ENCODE assay signal across 8 mouse cellular contexts in genomic region chr3:88552676-88553524, GRCm38 (mm10). TPM values are rescaled to one million over a fixed set of nuclear protein-coding genes. Genes with fewer than 3 reads are reported as not detected.
DNase-seq lines count a peak whose midpoint lies in the region; ATAC-seq and TF ChIP-seq lines count a peak whose summit lies in the region.

Lamtor2 (minus strand) TSS chr3:88553074.

- H3K27ac ChIP-seq in embryonic facial prominence, embryonic 13.5 days, result peak within 1 kb of the TSS; percentile 96
- peak within 1 kb of the TSS; percentile 98 for H3K27ac ChIP-seq in kidney, adult 2 months (ENCODE audit: insufficient read depth, low read depth, low read length)
- H3K27ac ChIP-seq in limb, embryonic 12.5 days, result peak within 1 kb of the TSS; percentile 95
- peak within 1 kb of the TSS; percentile 93 for H3K27ac ChIP-seq in midbrain, embryonic 15.5 days
- H3K27ac ChIP-seq in spleen, adult 2 months (ENCODE audit: insufficient read depth, low read length), result peak within 1 kb of the TSS; percentile 92

- H3K27me3 ChIP-seq in embryonic facial prominence, embryonic 13.5 days, result no peaks in the 10 kb centered on the region
- H3K27me3 ChIP-seq in kidney, adult 2 months (replicated peaks; ENCODE audit: control insufficient read depth, insufficient read depth, low read length), result no peaks in the 10 kb centered on the region
- no peaks in the 10 kb centered on the region for H3K27me3 ChIP-seq in limb, embryonic 12.5 days
- no peaks in the 10 kb centered on the region for H3K27me3 ChIP-seq in midbrain, embryonic 15.5 days (replicated peaks)
- H3K27me3 ChIP-seq in spleen, adult 2 months (ENCODE audit: control insufficient read depth, insufficient read depth, low read length), result no peaks in the 10 kb centered on the region

- ATAC-seq in embryonic facial prominence, embryonic 13.5 days (ENCODE audit: insufficient number of reproducible peaks, insufficient read depth, low FRiP score, low TSS enrichment, low read depth), result peak; percentile 87
- peak; percentile 90 for ATAC-seq in limb, embryonic 12.5 days (ENCODE audit: insufficient number of reproducible peaks, insufficient read depth, low FRiP score, low TSS enrichment, low read depth)
- ATAC-seq in midbrain, embryonic 15.5 days (replicated peaks), result peak; percentile 93

- peak; percentile 81 for TF ChIP-seq POLR2A in kidney, adult 2 months (IDR thresholded peaks at IDR 0.05; ENCODE audit: low read depth, low read length)
- peak; percentile 64; the same call in 1 of the 2 replicates for TF ChIP-seq POLR2A in spleen, adult 2 months (IDR thresholded peaks at IDR 0.05; ENCODE audit: low read depth, low read length)

- DNase-seq in 3134 (ENCODE audit: extremely low read depth, insufficient read length, low spot score), result peak; percentile 98
- DNase-seq in adrenal gland, postnatal 36 days, result peak; percentile 98 to 99
- peak; percentile 99 for DNase-seq in heart, adult 18-20 months
- peak; percentile 99 for DNase-seq in kidney, adult 2 months
- DNase-seq in spleen, adult 2 months (ENCODE audit: low read depth in 1 of 2, low spot score in 2 of 2), result peak; percentile 81 to 96

- peak within 1 kb of the TSS; percentile 81 for H3K4me2 ChIP-seq in embryonic facial prominence, embryonic 13.5 days
- peak within 1 kb of the TSS; percentile 71 for H3K4me2 ChIP-seq in limb, embryonic 12.5 days
- H3K4me2 ChIP-seq in midbrain, embryonic 15.5 days, result peak within 1 kb of the TSS; percentile 92

- H3K9me3 ChIP-seq in embryonic facial prominence, embryonic 13.5 days, result no peaks in the 10 kb centered on the region
- no peaks in the 10 kb centered on the region for H3K9me3 ChIP-seq in limb, embryonic 12.5 days
- no peaks in the 10 kb centered on the region for H3K9me3 ChIP-seq in midbrain, embryonic 15.5 days

- under 1% methylated on average over 48 of the region's 48 CpGs for WGBS in embryonic facial prominence, embryonic 13.5 days
- WGBS in kidney, adult 2 months, result under 1% methylated on average over 48 of the region's 48 CpGs
- whole genome bisulfite sequencing in limb, embryonic 12.5 days, result under 1% methylated on average over 48 of the region's 48 CpGs
- under 1% methylated on average over 48 of the region's 48 CpGs for WGBS in midbrain, embryonic 15.5 days
- under 1% methylated on average over 48 of the region's 48 CpGs for WGBS in spleen, adult 2 months

- H3K4me3 ChIP-seq in embryonic facial prominence, embryonic 13.5 days, result peak within 1 kb of the TSS; percentile 73
- H3K4me3 ChIP-seq in kidney, adult 2 months (ENCODE audit: insufficient read depth, low read depth, low read length), result peak within 1 kb of the TSS; percentile 98
- H3K4me3 ChIP-seq in limb, embryonic 12.5 days (replicated peaks), result peak within 1 kb of the TSS; percentile 86
- peak within 1 kb of the TSS; percentile 94 for H3K4me3 ChIP-seq in midbrain, embryonic 15.5 days
- H3K4me3 ChIP-seq in spleen, adult 2 months (ENCODE audit: extremely low read depth, insufficient read depth, insufficient read length), result peak within 1 kb of the TSS; percentile 99

- peaks cover 29% of the 10 kb centered on the region for H3K4me1 ChIP-seq in embryonic facial prominence, embryonic 13.5 days
- peaks cover 13% of the 10 kb centered on the region; the same call in 1 of the 2 replicates for H3K4me1 ChIP-seq in kidney, adult 2 months (ENCODE audit: control insufficient read depth, insufficient read depth, low read length)
- peaks cover 22% of the 10 kb centered on the region for H3K4me1 ChIP-seq in limb, embryonic 12.5 days (replicated peaks)
- H3K4me1 ChIP-seq in midbrain, embryonic 15.5 days, result peaks cover 28% of the 10 kb centered on the region
- H3K4me1 ChIP-seq in spleen, adult 2 months (ENCODE audit: control insufficient read depth, insufficient read depth, insufficient read length), result 0 out of 2 replicates have a peak, but pooled peaks cover 4% of the 10 kb centered on the region

- peaks cover 30% of the 10 kb centered on the region for H3K36me3 ChIP-seq in embryonic facial prominence, embryonic 13.5 days
- peaks cover 3% of the 10 kb centered on the region for H3K36me3 ChIP-seq in kidney, adult 2 months (ENCODE audit: control insufficient read depth, insufficient read depth, low read length)
- H3K36me3 ChIP-seq in limb, embryonic 12.5 days, result peaks cover 26% of the 10 kb centered on the region
- peaks cover 15% of the 10 kb centered on the region; the same call in 1 of the 2 replicates for H3K36me3 ChIP-seq in midbrain, embryonic 15.5 days (replicated peaks)
- H3K36me3 ChIP-seq in spleen, adult 2 months (ENCODE audit: control insufficient read depth, insufficient read depth, low read length), result peaks cover 5% of the 10 kb centered on the region; the same call in 1 of the 2 replicates

- TF ChIP-seq CTCF in kidney, adult 2 months (conservative IDR thresholded peaks at IDR 0.05; ENCODE audit: insufficient read depth, insufficient read length, low read depth, low read length), result no peak
- no peak for TF ChIP-seq CTCF in spleen, adult 2 months (IDR thresholded peaks at IDR 0.05; ENCODE audit: extremely low read depth, insufficient read depth, insufficient read length, insufficient replicate concordance)

- peak within 1 kb of the TSS; percentile 91 for H3K9ac ChIP-seq in embryonic facial prominence, embryonic 13.5 days
- H3K9ac ChIP-seq in limb, embryonic 12.5 days (replicated peaks), result peak within 1 kb of the TSS; percentile 86
- peak within 1 kb of the TSS; percentile 97 for H3K9ac ChIP-seq in midbrain, embryonic 15.5 days

RNA-seq across cellular contexts. Expression of gene Lamtor2, which starts in this region (rescaled TPM):
- 100 to 1,000 TPM; 142 to 148 TPM for total RNA-seq in adrenal gland, postnatal 36 days (2021)
- 164 and 169 TPM in 2 replicates for polyA plus RNA-seq in embryonic facial prominence, embryonic 13.5 days (2015; fragmentation: Nextera tagmentation; extraction: Ambion mirVana)
- 100 to 1,000 TPM; 102 to 104 TPM for total RNA-seq in heart, adult 18-20 months (2021)
- 247 and 277 TPM in 2 replicates for polyA plus RNA-seq in kidney, adult 2 months (2012; rRNA removed)
- 134 and 139 TPM in 2 replicates for polyA plus RNA-seq in limb, embryonic 12.5 days (2016; fragmentation: Nextera tagmentation; extraction: Ambion mirVana)
- polyA plus RNA-seq in midbrain, embryonic 15.5 days (2015; fragmentation: Nextera tagmentation; extraction: Ambion mirVana), result 206 and 232 TPM in 2 replicates
- polyA plus RNA-seq in spleen, adult 2 months (2012; rRNA removed), result 104 and 141 TPM in 2 replicates

Comparison
In these comparisons a context has a peak if more than half of its experiments do, and no peak if none do; other contexts are left out.
1. Peak in every context shown above with its lines: DNase-seq, ATAC-seq, H3K4me3 ChIP-seq and H3K27ac ChIP-seq.